Mouse (Mus musculus) heart, embryonic 12.5 days (tissue): ENCODE data around the gene Nmrk2. TPM values are rescaled to one million over a fixed set of nuclear protein-coding genes. Genes with fewer than 3 reads are reported as not detected.
"Not testable (repeated sequence)": the region's sequence is repeated elsewhere in the genome, so short reads cannot be mapped to it uniquely, and the experiment has no call there.

Experiments
- ATAC-seq: fragments of 200-750 bp; cut with Nextera tagmentation; 2 replicates; pipeline ENCODE4 v1.8.0; 2017; ENCODE audit warnings: moderate TSS enrichment, moderate library complexity; ENCODE audit not compliant: insufficient number of reproducible peaks, low FRiP score
- H3K27ac ChIP-seq: fragments of 300-500 bp; sonication (generic); 2 replicates; pipeline ENCODE4 v1.5.1; 2016; ENCODE audit warnings: mild to moderate bottlenecking, moderate library complexity; ENCODE audit not compliant: poor library complexity, severe bottlenecking
- H3K27me3 ChIP-seq: fragments of 300-500 bp; sonication (generic); replicated peaks from 2 replicates; pipeline ENCODE4 v1.6.1; 2016; ENCODE audit warnings: mild to moderate bottlenecking, moderate library complexity
- H3K36me3 ChIP-seq: fragments of 300-500 bp; sonication (generic); 2 replicates; pipeline ENCODE4 v1.6.1; 2016; ENCODE audit warnings: mild to moderate bottlenecking, moderate library complexity
- H3K4me1 ChIP-seq: fragments of 300-500 bp; sonication (generic); replicated peaks from 2 replicates; pipeline ENCODE4 v1.6.1; 2016; ENCODE audit warnings: mild to moderate bottlenecking
- H3K4me2 ChIP-seq: fragments of 300-500 bp; sonication (generic); 2 replicates; pipeline ENCODE4 v1.6.1; 2016; ENCODE audit warnings: mild to moderate bottlenecking, moderate library complexity
- H3K4me3 ChIP-seq: fragments of 300-500 bp; sonication (generic); 2 replicates; pipeline ENCODE4 v1.5.1; 2016; ENCODE audit warnings: mild to moderate bottlenecking
- H3K9ac ChIP-seq: fragments of 300-500 bp; sonication (generic); 2 replicates; pipeline ENCODE4 v1.6.1; 2016; ENCODE audit warnings: mild to moderate bottlenecking, moderate library complexity
- H3K9me3 ChIP-seq: fragments of 300-500 bp; sonication (generic); replicated peaks from 2 replicates; pipeline ENCODE4 v1.6.1; 2016; ENCODE audit warnings: mild to moderate bottlenecking, moderate library complexity
- WGBS: fragments of 180-500 bp; shearing (Covaris S2); methylation state at CpG from one replicate; pipeline ENCODE4 v1.1.7; 2016; 5-methylcytosine and 5-hydroxymethylcytosine counted together
- polyA plus RNA-seq: library from polyadenylated mRNA; unstranded; fragments of >200 nt; fragmentation: Nextera tagmentation; extraction: Ambion mirVana; gene quantifications from 2 replicates; pipeline ENCODE4 v1.2.1, GENCODE M21; 2016

The Nmrk2 gene
- polyA plus RNA-seq, 1 experiment from 2014 or later: 4.9 TPM

GRCm38 (mm10) chr10:81233226-81233585, 31.4 kb upstream of the Nmrk2 start:
- H3K27ac ChIP-seq: 0 out of 2 replicates have a peak overlapping the region, but pooled peaks have one; percentile 13
- WGBS: 2% methylated on average over 22 of the region's 28 CpGs
- H3K27me3 ChIP-seq: peaks cover 53% of the 10 kb centered on the region

GRCm38 (mm10) chr10:81232580-81233225, 30.9 kb upstream of the Nmrk2 start, which contains the start of gene Zfr2:
Gene Zfr2, plus strand, starts transcription at chr10:81233155.
- ATAC-seq: peak; percentile 83
- peaks cover 52% of the 10 kb centered on the region for H3K27me3 ChIP-seq

More at GRCm38 (mm10) chr10:81233226-81233585, 31.4 kb upstream of the Nmrk2 start:
- ATAC-seq: peak; percentile 68
- Histone ChIP-seq H3K4me1 (peaks cover 22% of the 10 kb centered on the region), H3K4me3 (peak overlapping the region; percentile 71), H3K36me3 (no peaks in the 10 kb centered on the region), H3K9me3 (no peaks in the 10 kb centered on the region), H3K4me2 (peak overlapping the region; percentile 78), H3K9ac (peak overlapping the region; percentile 86)

GRCm38 (mm10) chr10:81231436-81231835, 29.6 kb upstream of the Nmrk2 start:
- no peaks in the 10 kb centered on the region for H3K9me3 ChIP-seq
- WGBS: 49% methylated on average over 7 of the region's 7 CpGs
- ATAC-seq: no peak
- no peak overlapping the region for H3K4me2 ChIP-seq
- no peak overlapping the region for H3K4me3 ChIP-seq
- H3K27ac ChIP-seq: no peak overlapping the region
- H3K4me1 ChIP-seq: peaks cover 22% of the 10 kb centered on the region
- H3K27me3 ChIP-seq: peaks cover 40% of the 10 kb centered on the region
- H3K36me3 ChIP-seq: no peaks in the 10 kb centered on the region
- no peak overlapping the region for H3K9ac ChIP-seq

More at GRCm38 (mm10) chr10:81232580-81233225, 30.9 kb upstream of the Nmrk2 start, which contains the start of gene Zfr2:
- H3K4me2 ChIP-seq: peak within 1 kb of the TSS; percentile 78
- 5% methylated on average over 29 of the region's 29 CpGs for WGBS
- H3K9ac ChIP-seq: peak within 1 kb of the TSS; percentile 86
- no peaks in the 10 kb centered on the region for H3K36me3 ChIP-seq
- H3K9me3 ChIP-seq: no peaks in the 10 kb centered on the region
- H3K4me3 ChIP-seq: peak within 1 kb of the TSS; percentile 71
- 0 out of 2 replicates have a peak within 1 kb of the TSS, but pooled peaks have one; percentile 13 for H3K27ac ChIP-seq
- peaks cover 22% of the 10 kb centered on the region for H3K4me1 ChIP-seq

GRCm38 (mm10) chr10:81230438-81231332, 28.8 kb upstream of the Nmrk2 start, which contains the start of gene Atcay:
Gene Atcay, minus strand, starts transcription at chr10:81230833.
- Histone ChIP-seq H3K4me3 (peak within 1 kb of the TSS; percentile 15), H3K27ac (no peak within 1 kb of the TSS), H3K9ac (no peak within 1 kb of the TSS), H3K4me2 (peak within 1 kb of the TSS; percentile 58), H3K36me3 (no peaks in the 10 kb centered on the region), H3K9me3 (no peaks in the 10 kb centered on the region), H3K27me3 (peaks cover 37% of the 10 kb centered on the region), H3K4me1 (peaks cover 22% of the 10 kb centered on the region)
- ATAC-seq: no peak
- WGBS: 14% methylated on average over 27 of the region's 27 CpGs

GRCm38 (mm10) chr10:81229735-81230437, 28.0 kb upstream of the Nmrk2 start:
- Histone ChIP-seq H3K27ac (no peak overlapping the region), H3K9me3 (no peaks in the 10 kb centered on the region), H3K9ac (no peak overlapping the region), H3K36me3 (no peaks in the 10 kb centered on the region), H3K27me3 (peaks cover 37% of the 10 kb centered on the region), H3K4me3 (peak overlapping the region; percentile 15), H3K4me1 (peaks cover 22% of the 10 kb centered on the region), H3K4me2 (peak overlapping the region; percentile 58)
- no peak for ATAC-seq
- 9% methylated on average over 20 of the region's 20 CpGs for WGBS

GRCm38 (mm10) chr10:81223731-81224130, 21.9 kb upstream of the Nmrk2 start:
- 44% methylated on average over 2 of the region's 2 CpGs for WGBS
- H3K36me3 ChIP-seq, H3K27ac ChIP-seq, ATAC-seq, H3K9ac ChIP-seq, H3K4me2 ChIP-seq, H3K9me3 ChIP-seq, H3K4me3 ChIP-seq, H3K4me1 ChIP-seq: not testable (repeated sequence)
- H3K27me3 ChIP-seq: peaks cover 24% of the 10 kb centered on the region

- ATAC-seq: no peak
- H3K4me2 ChIP-seq: no peak overlapping the region
- peaks cover 19% of the 10 kb centered on the region for H3K27me3 ChIP-seq
- H3K4me1 ChIP-seq: 0 out of 2 replicates have a peak, but pooled peaks cover 2% of the 10 kb centered on the region
- H3K9me3 ChIP-seq: no peaks in the 10 kb centered on the region
- WGBS: 79% methylated on average over 5 of the region's 5 CpGs
- no peak overlapping the region for H3K27ac ChIP-seq
- H3K4me3 ChIP-seq: no peak overlapping the region
- H3K9ac ChIP-seq: no peak overlapping the region
- no peaks in the 10 kb centered on the region for H3K36me3 ChIP-seq
Measured at GRCm38 (mm10) chr10:81221402-81222015, 19.7 kb upstream of the Nmrk2 start.

GRCm38 (mm10) chr10:81217964-81218363, 16.1 kb upstream of the Nmrk2 start:
- WGBS: 31% methylated on average over 7 of the region's 7 CpGs
- H3K36me3 ChIP-seq: no peaks in the 10 kb centered on the region
- no peak overlapping the region for H3K27ac ChIP-seq
- H3K4me1 ChIP-seq: peaks cover 5% of the 10 kb centered on the region; the same call in 1 of the 2 replicates
- H3K9ac ChIP-seq: no peak overlapping the region
- no peaks in the 10 kb centered on the region for H3K9me3 ChIP-seq
- H3K4me2 ChIP-seq: no peak overlapping the region
- peak; percentile 61; the same call in 1 of the 2 replicates for ATAC-seq
- H3K27me3 ChIP-seq: peaks cover 24% of the 10 kb centered on the region
- H3K4me3 ChIP-seq: no peak overlapping the region

GRCm38 (mm10) chr10:81217267-81217666, 15.4 kb upstream of the Nmrk2 start:
- H3K4me2 ChIP-seq, H3K4me3 ChIP-seq, H3K9me3 ChIP-seq, ATAC-seq, H3K4me1 ChIP-seq, H3K27ac ChIP-seq, H3K9ac ChIP-seq, H3K36me3 ChIP-seq: not testable (repeated sequence)
- peaks cover 24% of the 10 kb centered on the region for H3K27me3 ChIP-seq
- WGBS: 28% methylated on average over 1 of the region's 1 CpGs

GRCm38 (mm10) chr10:81216810-81217209, 15.0 kb upstream of the Nmrk2 start:
- H3K27me3 ChIP-seq: peaks cover 24% of the 10 kb centered on the region
- ATAC-seq: no peak
- H3K4me2 ChIP-seq: no peak overlapping the region
- H3K36me3 ChIP-seq: no peaks in the 10 kb centered on the region
- H3K27ac ChIP-seq: no peak overlapping the region
- no peak overlapping the region for H3K9ac ChIP-seq
- WGBS: 81% methylated on average over 6 of the region's 6 CpGs
- no peak overlapping the region for H3K4me3 ChIP-seq
- H3K4me1 ChIP-seq: peaks cover 5% of the 10 kb centered on the region; the same call in 1 of the 2 replicates
- H3K9me3 ChIP-seq: no peaks in the 10 kb centered on the region
